Mouse (Mus musculus) liver, embryonic 16.5 days (tissue): ENCODE data around the gene Dnajc6. TPM values are rescaled to one million over a fixed set of nuclear protein-coding genes. Genes with fewer than 3 reads are reported as not detected.

Experiments
- ATAC-seq: fragments of 200-750 bp; cut with Nextera tagmentation; 2 replicates; pipeline ENCODE4 v1.8.0; 2017; ENCODE audit warnings: low read depth, mild to moderate bottlenecking, moderate number of reproducible peaks, moderate library complexity
- H3K27ac ChIP-seq: fragments of 300-500 bp; sonication (generic); 2 replicates; pipeline ENCODE4 v1.5.1; 2014; ENCODE audit warnings: mild to moderate bottlenecking, low read length
- H3K27me3 ChIP-seq: fragments of 300-500 bp; sonication (generic); 2 replicates; pipeline ENCODE4 v1.6.1; 2014; ENCODE audit warnings: low read depth, low read length, mixed read lengths; ENCODE audit not compliant: control insufficient read depth, insufficient read depth
- H3K36me3 ChIP-seq: fragments of 300-500 bp; sonication (generic); 2 replicates; pipeline ENCODE4 v1.6.1; 2014; ENCODE audit warnings: mild to moderate bottlenecking; ENCODE audit not compliant: control insufficient read depth, insufficient read depth
- H3K4me1 ChIP-seq: fragments of 300-500 bp; sonication (generic); 2 replicates; pipeline ENCODE4 v1.6.1; 2014; ENCODE audit warnings: low read depth, low read length, mixed read lengths; ENCODE audit not compliant: control insufficient read depth
- H3K4me2 ChIP-seq: fragments of 300-500 bp; sonication (generic); 2 replicates; pipeline ENCODE4 v1.6.1; 2014; ENCODE audit warnings: low read depth, low read length, mixed read lengths
- H3K4me3 ChIP-seq: fragments of 300-500 bp; sonication (generic); 2 replicates; pipeline ENCODE4 v1.5.1; 2014; ENCODE audit warnings: low read depth, mild to moderate bottlenecking, low read length
- H3K9ac ChIP-seq: fragments of 300-500 bp; sonication (generic); 2 replicates; pipeline ENCODE4 v1.6.1; 2014; ENCODE audit warnings: low read depth, low read length
- H3K9me3 ChIP-seq: fragments of 300-500 bp; sonication (generic); replicated peaks from 2 replicates; pipeline ENCODE4 v1.6.1; 2016; ENCODE audit warnings: low read length; ENCODE audit not compliant: control insufficient read depth
- WGBS: fragments of 180-500 bp; shearing (Covaris S2); extraction: QIAGEN DNeasy Blood & Tissue Kit; methylation state at CpG from one replicate; pipeline ENCODE4 v1.1.7; 2014; ENCODE audit not compliant: insufficient replicate concordance; 5-methylcytosine and 5-hydroxymethylcytosine counted together
- polyA plus RNA-seq: library from polyadenylated mRNA; unstranded; fragments of >200 nt; fragmentation: Nextera tagmentation; extraction: Ambion mirVana; gene quantifications from 2 replicates; pipeline ENCODE4 v1.2.1, GENCODE M21; 2015

The Dnajc6 gene
- polyA plus RNA-seq, 1 experiment from 2014 or later: 0.26 TPM

DNA sequence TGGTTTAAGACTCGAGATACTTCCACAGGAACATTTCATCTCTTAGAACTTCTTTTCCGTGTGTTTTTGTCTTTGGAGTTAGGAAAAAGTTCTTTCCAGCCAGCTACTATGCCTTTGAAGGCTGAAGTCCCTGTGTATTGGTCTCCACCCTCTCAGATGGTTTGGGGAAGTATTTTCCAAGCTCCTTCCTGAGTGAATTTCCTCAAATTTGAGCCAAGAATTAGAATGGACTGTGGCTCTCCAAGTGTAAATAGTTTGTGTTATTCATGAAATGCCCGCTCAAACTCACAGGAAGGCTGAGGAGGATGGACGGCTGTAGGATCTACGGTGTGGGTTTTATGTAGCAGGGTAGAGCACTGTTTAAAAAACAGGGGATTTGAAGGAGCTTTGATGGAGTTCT, 193.2 kb downstream of the Dnajc6 start:
- no peaks in the 10 kb centered on the region for H3K36me3 ChIP-seq
- ATAC-seq: no peak
- H3K9ac ChIP-seq: no peak overlapping the region
- H3K4me2 ChIP-seq: no peak overlapping the region
- no peaks in the 10 kb centered on the region for H3K4me1 ChIP-seq
- no peaks in the 10 kb centered on the region for H3K9me3 ChIP-seq
- H3K27me3 ChIP-seq: no peaks in the 10 kb centered on the region
- no peak overlapping the region for H3K27ac ChIP-seq
- 59% methylated on average over 5 of the region's 5 CpGs for WGBS
- H3K4me3 ChIP-seq: no peak overlapping the region

Other genes starting within 250 kb of the Dnajc6 start
- 48.2 and 48.3 TPM in 2 replicates for gene Jak1, start 231.4 kb upstream of the Dnajc6 start, polyA plus RNA-seq
- 21.1 and 24.3 TPM in 2 replicates for gene Ak4, start 77.4 kb upstream of the Dnajc6 start, polyA plus RNA-seq
- 44.1 and 50.6 TPM in 2 replicates for gene Leprot, start 151.1 kb downstream of the Dnajc6 start, polyA plus RNA-seq
- 1.5 and 1.9 TPM in 2 replicates for gene Lepr, start 220.8 kb downstream of the Dnajc6 start, polyA plus RNA-seq